Mouse (Mus musculus) myocyte (in vitro differentiated cells): ENCODE results near the gene Actn4.

ENCODE experiments used
- CEBPB ChIP-seq: IDR thresholded peaks from 2 replicates; pipeline ENCODE4 v1.6.1; 2011; ENCODE audit warnings: mild to moderate bottlenecking, moderate library complexity; ENCODE audit not compliant: poor library complexity, insufficient read depth, severe bottlenecking
- E2F4 ChIP-seq: IDR thresholded peaks from one replicate; pipeline ENCODE4 v1.6.1; 2011; ENCODE audit warnings: mild to moderate bottlenecking, control low read depth, moderate library complexity; ENCODE audit not compliant: insufficient read depth
- MAX ChIP-seq: IDR thresholded peaks from one replicate; pipeline ENCODE4 v1.6.1; 2011; ENCODE audit warnings: low read depth, mild to moderate bottlenecking, control low read depth
- MYOD1 ChIP-seq, 3 experiments: IDR thresholded peaks; one replicate each; pipeline ENCODE4 v1.6.1; 2011; ENCODE audit warnings: control low read depth in 2 of 3, low read depth in 2 of 3, mild to moderate bottlenecking in 2 of 3, moderate library complexity in 1 of 3; ENCODE audit not compliant: insufficient read length in 2 of 3, control insufficient read depth in 1 of 3
- POLR2A ChIP-seq: IDR thresholded peaks from one replicate; pipeline ENCODE4 v1.6.1; 2011; ENCODE audit warnings: low read depth, mild to moderate bottlenecking, control low read depth, moderate library complexity; ENCODE audit not compliant: insufficient read length
- POLR2AphosphoS2 ChIP-seq: IDR thresholded peaks from one replicate; pipeline ENCODE4 v1.6.1; 2011; ENCODE audit warnings: low read depth, control low read depth; ENCODE audit not compliant: insufficient read length
- TCF12 ChIP-seq: IDR thresholded peaks from one replicate; pipeline ENCODE4 v1.6.1; 2011; ENCODE audit warnings: mild to moderate bottlenecking, control low read depth; ENCODE audit not compliant: poor library complexity, insufficient read depth, severe bottlenecking
- USF1 ChIP-seq: IDR thresholded peaks from one replicate; pipeline ENCODE4 v1.6.1; 2011; ENCODE audit warnings: low read depth, mild to moderate bottlenecking, control low read depth, moderate library complexity

DNA sequence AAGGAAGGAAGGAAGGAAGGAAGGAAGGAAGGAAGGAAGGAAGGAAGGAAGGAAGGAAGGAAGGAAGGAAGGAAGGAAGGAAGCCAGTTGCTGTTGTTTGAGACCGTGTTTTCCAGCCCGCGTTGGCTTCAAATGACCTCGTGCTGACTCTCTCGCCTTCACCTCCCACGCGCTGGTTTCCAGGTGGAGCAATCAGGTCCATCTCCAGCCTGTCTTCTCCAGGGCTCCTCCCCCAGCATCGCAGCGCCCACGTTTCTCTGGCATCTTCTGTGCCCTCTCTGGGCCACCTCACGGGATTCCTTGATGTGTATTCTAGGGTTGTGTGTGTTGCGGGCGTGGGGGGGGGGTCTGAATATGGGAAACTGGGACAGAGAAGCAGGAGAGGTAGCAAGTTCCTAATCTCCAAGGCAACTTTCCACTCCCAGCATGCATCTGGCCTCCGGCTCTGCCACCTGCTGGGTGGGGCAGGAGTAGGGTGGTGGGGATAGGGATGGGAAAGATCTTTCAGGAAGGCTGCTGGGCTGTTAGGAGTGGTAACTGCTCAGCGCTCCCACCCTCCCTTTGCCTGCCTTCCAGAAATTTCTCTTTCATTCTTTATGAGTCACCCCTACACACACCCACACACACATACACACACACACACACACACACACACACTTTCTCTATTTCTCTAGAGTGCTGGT lies 99.2 kb downstream of the Actn4 start:
- TF ChIP-seq POLR2A: no peak
- TF ChIP-seq USF1: no peak
- TF ChIP-seq TCF12: no peak
- TF ChIP-seq E2F4: no peak
- TF ChIP-seq MAX: no peak
- no peak for TF ChIP-seq POLR2AphosphoS2
- peak in 1 of 3 experiments; percentile 17 for TF ChIP-seq MYOD1 (IDR thresholded peaks at IDR 0.05; ENCODE audit: control insufficient read depth in 1 of 3, insufficient read length in 2 of 3, low read depth in 2 of 3)
- TF ChIP-seq CEBPB: no peak
